8 mouse cellular contexts compared by ENCODE assay signal in genomic region chr11:117338503-117338902, GRCm38 (mm10).
DNase-seq lines count a peak whose midpoint lies in the region; ATAC-seq and TF ChIP-seq lines count a peak whose summit lies in the region.
"Had no signal": no experiment of that assay in that cellular context is flagged by ENCODE, and none has a peak within 500 bp of the region (broad histone marks: within the 10 kb centered on the region; RNA-seq: fewer than 3 reads in every experiment).

No protein-coding gene starts in this region.

- H3K4me3 ChIP-seq in CH12.LX (replicated peaks in 1 of 3; ENCODE audit: low read depth in 2 of 3, low read length in 2 of 3, poor library complexity in 1 of 3) = no peak overlapping the region
- H3K4me3 ChIP-seq in hindbrain, postnatal 0 days (ENCODE audit: low read length) = no peak overlapping the region
- no peak overlapping the region for H3K4me3 ChIP-seq in liver, embryonic 15.5 days (replicated peaks)
- H3K4me3 ChIP-seq: embryonic facial prominence, embryonic 12.5 days had no signal

- TF ChIP-seq RAD21 in CH12.LX (IDR thresholded peaks at IDR 0.05; ENCODE audit: low read depth, low read length) = no peak; the same call in none of the 2 replicates

- no peak for ATAC-seq in hindbrain, postnatal 0 days
- ATAC-seq in liver, embryonic 15.5 days (ENCODE audit: insufficient read depth) = peak; percentile 50
- ATAC-seq in inflammation-experienced regulatory T-cells, adult 6 months = no peak
- ATAC-seq in CD4-positive, CD25-positive, alpha-beta regulatory T cell, adult 4 months = no peak

- DNase-seq in 416B (ENCODE audit: low read depth) = peak; percentile 97
- peak; percentile 75 for DNase-seq in CH12.LX (ENCODE audit: extremely low read depth)
- no peak for DNase-seq in hindbrain, postnatal 0 days (ENCODE audit: low spot score)
- no peak for DNase-seq in cerebellum, postnatal 14 days

- H3K79me2 ChIP-seq in CH12.LX (replicated peaks; ENCODE audit: control insufficient read depth, extremely low read depth, insufficient read depth, poor library complexity, severe bottlenecking) = peaks cover 64% of the 10 kb centered on the region

- TF ChIP-seq POLR2A in CH12.LX (IDR thresholded peaks at IDR 0.05; ENCODE audit: low read depth, low read length) = no peak

- 43% methylated on average over 8 of the region's 8 CpGs for WGBS in hindbrain, postnatal 0 days
- WGBS in liver, embryonic 15.5 days (ENCODE audit: insufficient replicate concordance) = 5% methylated on average over 8 of the region's 8 CpGs

- no peaks in the 10 kb centered on the region for H3K9me3 ChIP-seq in CH12.LX (replicated peaks; ENCODE audit: low read length)
- no peaks in the 10 kb centered on the region for H3K9me3 ChIP-seq in hindbrain, postnatal 0 days (ENCODE audit: low read length)
- H3K9me3 ChIP-seq in liver, embryonic 15.5 days (replicated peaks) = no peaks in the 10 kb centered on the region
- H3K9me3 ChIP-seq: embryonic facial prominence, embryonic 12.5 days had no signal

- no peaks in the 10 kb centered on the region for H3K27me3 ChIP-seq in CH12.LX (replicated peaks)
- H3K27me3 ChIP-seq in hindbrain, postnatal 0 days (ENCODE audit: insufficient read depth, low read length) = no peaks in the 10 kb centered on the region
- H3K27me3 ChIP-seq in liver, embryonic 15.5 days = no peaks in the 10 kb centered on the region
- H3K27me3 ChIP-seq: embryonic facial prominence, embryonic 12.5 days had no signal

- in situ Hi-C loops in CH12.LX (cut with MboI; ENCODE audit: low pct_ligation_motif_present, low pct_unique_long_range_greater_than_20kb, low sequenced_read_pairs) = no loop called here

- TF ChIP-seq EP300 in CH12.LX (IDR thresholded peaks at IDR 0.05; ENCODE audit: low read length) = peak; percentile 22; the same call in 1 of the 2 replicates

- peaks cover 54 to 88% of the 10 kb centered on the region in 2 experiments for H3K4me1 ChIP-seq in CH12.LX (ENCODE audit: control insufficient read depth in 1 of 2, insufficient read depth in 2 of 2)
- H3K4me1 ChIP-seq in hindbrain, postnatal 0 days (ENCODE audit: insufficient read depth, low read length) = peaks cover 40% of the 10 kb centered on the region
- H3K4me1 ChIP-seq in liver, embryonic 15.5 days (replicated peaks) = peaks cover 96% of the 10 kb centered on the region

- H3K27ac ChIP-seq in CH12.LX (ENCODE audit: insufficient read depth, low read depth) = peak overlapping the region; percentile 32
- peak overlapping the region; percentile 36; the same call in 1 of the 2 replicates for H3K27ac ChIP-seq in hindbrain, postnatal 0 days
- peak overlapping the region; percentile 68 for H3K27ac ChIP-seq in liver, embryonic 15.5 days (replicated peaks)
- H3K27ac ChIP-seq: embryonic facial prominence, embryonic 12.5 days had no signal

- TF ChIP-seq CTCF in CH12.LX (conservative IDR thresholded peaks at IDR 0.05 in 1 of 2, IDR thresholded peaks at IDR 0.05 in 1 of 2; ENCODE audit: low read depth in 2 of 2, low read length in 2 of 2) = no peak
- TF ChIP-seq CTCF in hindbrain, postnatal 0 days (IDR thresholded peaks at IDR 0.05; ENCODE audit: low read depth) = no peak

- dilution Hi-C loops in CH12.LX (cut with MboI; ENCODE audit: extremely low pct_ligation_motif_present, extremely low pct_unique_long_range_greater_than_20kb, low sequenced_read_pairs) = no loop called here

- H3K4me2 ChIP-seq in CH12.LX (ENCODE audit: insufficient read depth, low read depth, poor library complexity, severe bottlenecking) = no peak overlapping the region
- H3K4me2 ChIP-seq in hindbrain, postnatal 0 days (ENCODE audit: low read depth, low read length) = no peak overlapping the region
- H3K4me2 ChIP-seq in liver, embryonic 15.5 days = peak overlapping the region; percentile 23
- H3K4me2 ChIP-seq: embryonic facial prominence, embryonic 12.5 days had no signal

- H3K9ac ChIP-seq in CH12.LX (ENCODE audit: insufficient read depth, low read depth) = no peak overlapping the region
- no peak overlapping the region for H3K9ac ChIP-seq in hindbrain, postnatal 0 days (replicated peaks; ENCODE audit: low read length)
- no peak overlapping the region for H3K9ac ChIP-seq in liver, embryonic 15.5 days
- H3K9ac ChIP-seq: embryonic facial prominence, embryonic 12.5 days had no signal

- peaks cover 10 to 69% of the 10 kb centered on the region in 2 experiments for H3K36me3 ChIP-seq in CH12.LX (replicated peaks in 1 of 2; ENCODE audit: control insufficient read depth in 1 of 2, insufficient read depth in 1 of 2, low read length in 1 of 2)
- H3K36me3 ChIP-seq in hindbrain, postnatal 0 days (ENCODE audit: insufficient read depth, low read length) = no peaks in the 10 kb centered on the region
- H3K36me3 ChIP-seq in liver, embryonic 15.5 days (replicated peaks) = no peaks in the 10 kb centered on the region

TF ChIP-seq in CH12.LX, 34 proteins besides CTCF, POLR2A, EP300 and RAD21:
- TF ChIP-seq BHLHE40 (IDR thresholded peaks at IDR 0.05; ENCODE audit: low read depth, low read length) (no peak), UBTF (IDR thresholded peaks at IDR 0.05; ENCODE audit: low read depth, low read length) (no peak), USF1 (IDR thresholded peaks at IDR 0.05; ENCODE audit: low read depth, low read length) (no peak), ETS1 (conservative IDR thresholded peaks at IDR 0.05; ENCODE audit: low read depth, low read length) (no peak), ZNF384 (IDR thresholded peaks at IDR 0.05; ENCODE audit: low read depth, low read length) (no peak), ZMIZ1 (IDR thresholded peaks at IDR 0.05; ENCODE audit: low read depth, low read length) (no peak)

Comparison
In these comparisons a context has a peak if more than half of its experiments do, and no peak if none do; other contexts are left out.
1. DNase-seq: peak in 416B (single experiment) and CH12.LX (single experiment); none in hindbrain, postnatal 0 days (single experiment) and cerebellum, postnatal 14 days (0 of 2).
2. Peak in every context shown above with its lines, with median percentiles within 50 percentile points of each other: H3K27ac ChIP-seq.